Mouse (Mus musculus) liver, embryonic 13.5 days (tissue): ENCODE results near the gene Klhl12. TPM values are rescaled to one million over a fixed set of nuclear protein-coding genes. Genes with fewer than 3 reads are reported as not detected.

Experiments used
- ATAC-seq: fragments of 200-750 bp; cut with Nextera tagmentation; 2 replicates; pipeline ENCODE4 v1.8.0; 2017; ENCODE audit warnings: low read depth, mild to moderate bottlenecking, moderate number of reproducible peaks, moderate library complexity
- DNase-seq: peaks from one replicate; pipeline ENCODE4 v3.0.0; 2022
- H3K27ac ChIP-seq: fragments of 300-500 bp; sonication (generic); 2 replicates; pipeline ENCODE4 v1.5.1; 2015; ENCODE audit warnings: moderate library complexity, mild to moderate bottlenecking, inconsistent platforms
- H3K27me3 ChIP-seq: fragments of 300-500 bp; sonication (generic); 2 replicates; pipeline ENCODE4 v1.6.1; 2015; ENCODE audit warnings: mild to moderate bottlenecking, inconsistent platforms
- H3K36me3 ChIP-seq: fragments of 300-500 bp; sonication (generic); 2 replicates; pipeline ENCODE4 v1.6.1; 2015; ENCODE audit warnings: mild to moderate bottlenecking, inconsistent platforms
- H3K4me1 ChIP-seq: fragments of 300-500 bp; sonication (generic); replicated peaks from 2 replicates; pipeline ENCODE4 v1.6.1; 2015; ENCODE audit warnings: inconsistent platforms
- H3K4me2 ChIP-seq: fragments of 300-500 bp; sonication (generic); 2 replicates; pipeline ENCODE4 v1.6.1; 2015; ENCODE audit warnings: inconsistent platforms, mild to moderate bottlenecking, moderate library complexity
- H3K4me3 ChIP-seq: fragments of 300-500 bp; sonication (generic); replicated peaks from 2 replicates; pipeline ENCODE4 v1.5.1; 2015; ENCODE audit warnings: mild to moderate bottlenecking, inconsistent platforms
- H3K9ac ChIP-seq: fragments of 300-500 bp; sonication (generic); 2 replicates; pipeline ENCODE4 v1.6.1; 2015; ENCODE audit warnings: mild to moderate bottlenecking, inconsistent platforms
- H3K9me3 ChIP-seq: fragments of 300-500 bp; sonication (generic); replicated peaks from 2 replicates; pipeline ENCODE4 v1.6.1; 2016; ENCODE audit warnings: inconsistent platforms
- WGBS: fragments of 180-500 bp; shearing (Covaris S2); methylation state at CpG from one replicate; pipeline ENCODE4 v1.1.7; 2015; ENCODE audit not compliant: insufficient replicate concordance; 5-methylcytosine and 5-hydroxymethylcytosine counted together
- polyA plus RNA-seq: library from polyadenylated mRNA; unstranded; fragments of >200 nt; fragmentation: Nextera tagmentation; extraction: Ambion mirVana; gene quantifications from 2 replicates; pipeline ENCODE4 v1.2.1, GENCODE M21; 2015

Gene Klhl12
- polyA plus RNA-seq, 1 experiment from 2014 or later: 34.7 TPM

GRCm38 (mm10) chr1:134450201-134450600 is 5.1 kb upstream of the Klhl12 start:
- H3K9ac ChIP-seq: no peak overlapping the region
- no peak overlapping the region for H3K4me2 ChIP-seq
- ATAC-seq (no peak), DNase-seq (no peak)
- no peak overlapping the region for H3K27ac ChIP-seq
- no peaks in the 10 kb centered on the region for H3K9me3 ChIP-seq
- peaks cover 10% of the 10 kb centered on the region for H3K4me1 ChIP-seq
- no peaks in the 10 kb centered on the region for H3K36me3 ChIP-seq
- 77% methylated on average over 4 of the region's 4 CpGs for WGBS
- 0 out of 2 replicates have a peak, but pooled peaks cover 3% of the 10 kb centered on the region for H3K27me3 ChIP-seq
- H3K4me3 ChIP-seq: no peak overlapping the region

GRCm38 (mm10) chr1:134450986-134451385 is 4.3 kb upstream of the Klhl12 start:
- WGBS: 27% methylated on average over 3 of the region's 3 CpGs
- DNase-seq: peak; percentile 42

GRCm38 (mm10) chr1:134456060-134456459 is 729 bp downstream of the Klhl12 start:
- DNase-seq (no peak), ATAC-seq (no peak)
- 9% methylated on average over 5 of the region's 5 CpGs for WGBS
- H3K9me3 ChIP-seq: no peaks in the 10 kb centered on the region
- peak overlapping the region; percentile 84 for H3K4me3 ChIP-seq
- H3K4me2 ChIP-seq: peak overlapping the region; percentile 73
- peaks cover 60% of the 10 kb centered on the region for H3K4me1 ChIP-seq
- H3K27ac ChIP-seq: peak overlapping the region; percentile 98
- peaks cover 26% of the 10 kb centered on the region for H3K36me3 ChIP-seq
- peak overlapping the region; percentile 97 for H3K9ac ChIP-seq
- H3K27me3 ChIP-seq: 0 out of 2 replicates have a peak, but pooled peaks cover 3% of the 10 kb centered on the region

More at GRCm38 (mm10) chr1:134450986-134451385, 4.3 kb upstream of the Klhl12 start:
- no peaks in the 10 kb centered on the region for H3K9me3 ChIP-seq
- 0 out of 2 replicates have a peak, but pooled peaks cover 3% of the 10 kb centered on the region for H3K27me3 ChIP-seq
- no peak overlapping the region for H3K27ac ChIP-seq
- no peaks in the 10 kb centered on the region for H3K36me3 ChIP-seq
- H3K4me2 ChIP-seq: no peak overlapping the region
- H3K4me1 ChIP-seq: peaks cover 12% of the 10 kb centered on the region
- no peak overlapping the region for H3K9ac ChIP-seq
- ATAC-seq: no peak
- no peak overlapping the region for H3K4me3 ChIP-seq

GRCm38 (mm10) chr1:134458139-134458727 is 2.9 kb downstream of the Klhl12 start:
- 76% methylated on average over 7 of the region's 7 CpGs for WGBS
- H3K27ac ChIP-seq: peak overlapping the region; percentile 98
- ATAC-seq: no peak
- no peaks in the 10 kb centered on the region for H3K9me3 ChIP-seq
- DNase-seq: no peak
- H3K4me3 ChIP-seq: no peak overlapping the region; the same call in 1 of the 2 replicates
- peak overlapping the region; percentile 73; the same call in 1 of the 2 replicates for H3K4me2 ChIP-seq
- H3K9ac ChIP-seq: no peak overlapping the region
- peaks cover 46% of the 10 kb centered on the region for H3K36me3 ChIP-seq
- H3K4me1 ChIP-seq: peaks cover 76% of the 10 kb centered on the region
- H3K27me3 ChIP-seq: 0 out of 2 replicates have a peak, but pooled peaks cover 3% of the 10 kb centered on the region

- no peaks in the 10 kb centered on the region for H3K9me3 ChIP-seq
- WGBS: 21% methylated on average over 1 of the region's 1 CpGs
- H3K4me3 ChIP-seq: peak overlapping the region; percentile 27
- ATAC-seq (peak; percentile 98), DNase-seq (peak; percentile 57)
- peak overlapping the region; percentile 56 for H3K9ac ChIP-seq
- peak overlapping the region; percentile 98 for H3K27ac ChIP-seq
- peak overlapping the region; percentile 62 for H3K4me2 ChIP-seq
- H3K4me1 ChIP-seq: peaks cover 69% of the 10 kb centered on the region
- H3K36me3 ChIP-seq: peaks cover 66% of the 10 kb centered on the region
- H3K27me3 ChIP-seq: no peaks in the 10 kb centered on the region
Observed at GRCm38 (mm10) chr1:134460294-134461284, 5.3 kb downstream of the Klhl12 start.

- H3K36me3 ChIP-seq: peaks cover 91% of the 10 kb centered on the region
- H3K4me3 ChIP-seq: no peak overlapping the region
- H3K27ac ChIP-seq: peak overlapping the region; percentile 39
- H3K4me2 ChIP-seq: no peak overlapping the region
- ATAC-seq: peak; percentile 93
- peak; percentile 41 for DNase-seq
- no peaks in the 10 kb centered on the region for H3K27me3 ChIP-seq
- H3K4me1 ChIP-seq: peaks cover 14% of the 10 kb centered on the region
- WGBS: 30% methylated on average over 2 of the region's 2 CpGs
- no peak overlapping the region for H3K9ac ChIP-seq
- H3K9me3 ChIP-seq: no peaks in the 10 kb centered on the region
Observed at GRCm38 (mm10) chr1:134484623-134485022, 29.3 kb downstream of the Klhl12 start.

- Histone ChIP-seq H3K27ac (peak overlapping the region; percentile 78), H3K36me3 (peaks cover 56% of the 10 kb centered on the region), H3K4me2 (no peak overlapping the region), H3K4me1 (peaks cover 34% of the 10 kb centered on the region), H3K9me3 (no peaks in the 10 kb centered on the region), H3K4me3 (no peak overlapping the region), H3K9ac (no peak overlapping the region), H3K27me3 (no peaks in the 10 kb centered on the region)
- no peak for ATAC-seq
- WGBS: 58% methylated on average over 6 of the region's 6 CpGs
- peak; percentile 40 for DNase-seq
Observed at GRCm38 (mm10) chr1:134490903-134491801, 35.8 kb downstream of the Klhl12 start.

- Histone ChIP-seq H3K4me3 (no peak overlapping the region), H3K36me3 (peaks cover 47% of the 10 kb centered on the region), H3K4me2 (no peak overlapping the region), H3K4me1 (peaks cover 36% of the 10 kb centered on the region), H3K9ac (no peak overlapping the region), H3K27ac (peak overlapping the region; percentile 78; the same call in 1 of the 2 replicates), H3K27me3 (no peaks in the 10 kb centered on the region), H3K9me3 (no peaks in the 10 kb centered on the region)
- WGBS: 78% methylated on average over 7 of the region's 7 CpGs
- ATAC-seq (no peak), DNase-seq (no peak)
Observed at GRCm38 (mm10) chr1:134492276-134492675, 36.9 kb downstream of the Klhl12 start.

- Histone ChIP-seq H3K4me3 (peak overlapping the region; percentile 81; the same call in 1 of the 2 replicates), H3K4me1 (peaks cover 36% of the 10 kb centered on the region), H3K9me3 (no peaks in the 10 kb centered on the region), H3K36me3 (peaks cover 35% of the 10 kb centered on the region), H3K9ac (peak overlapping the region; percentile 82), H3K27me3 (no peaks in the 10 kb centered on the region), H3K27ac (peak overlapping the region; percentile 92), H3K4me2 (peak overlapping the region; percentile 86)
- WGBS: 90% methylated on average over 2 of the region's 2 CpGs
- ATAC-seq: no peak
- no peak for DNase-seq
Observed at GRCm38 (mm10) chr1:134493496-134493895, 38.2 kb downstream of the Klhl12 start.

GRCm38 (mm10) chr1:134493956-134494355 is 38.6 kb downstream of the Klhl12 start:
- Histone ChIP-seq H3K27ac (peak overlapping the region; percentile 92), H3K36me3 (peaks cover 35% of the 10 kb centered on the region), H3K4me3 (peak overlapping the region; percentile 81), H3K9ac (peak overlapping the region; percentile 82), H3K9me3 (no peaks in the 10 kb centered on the region), H3K4me1 (peaks cover 39% of the 10 kb centered on the region), H3K27me3 (no peaks in the 10 kb centered on the region), H3K4me2 (peak overlapping the region; percentile 86)
- ATAC-seq (no peak), DNase-seq (no peak)
- 17% methylated on average over 5 of the region's 5 CpGs for WGBS
